Mouse (Mus musculus): ENCODE data around the gene Abhd17b.

Gene Abhd17b

DNA sequence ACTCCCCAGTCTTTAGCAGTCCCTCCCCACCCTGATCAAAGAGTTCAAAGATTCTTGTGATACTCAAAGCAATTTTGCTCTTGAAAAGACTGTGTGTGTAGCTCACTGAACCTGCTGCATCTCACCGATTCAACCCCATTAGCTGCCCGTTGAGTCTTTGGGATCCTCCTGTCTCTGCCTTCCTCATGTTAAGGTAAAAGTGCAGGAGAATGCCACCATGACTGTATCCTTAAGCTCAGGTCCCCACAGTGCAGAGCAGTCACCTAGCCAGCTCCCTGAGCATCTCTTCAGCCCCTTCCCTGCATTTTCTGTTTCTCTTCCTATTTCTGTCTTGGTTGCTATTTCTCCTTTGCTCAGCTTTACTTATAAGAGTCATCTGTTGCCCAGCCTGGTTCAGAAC, 80.2 kb downstream of the Abhd17b start:
- DNase-seq, result no peak

DNA sequence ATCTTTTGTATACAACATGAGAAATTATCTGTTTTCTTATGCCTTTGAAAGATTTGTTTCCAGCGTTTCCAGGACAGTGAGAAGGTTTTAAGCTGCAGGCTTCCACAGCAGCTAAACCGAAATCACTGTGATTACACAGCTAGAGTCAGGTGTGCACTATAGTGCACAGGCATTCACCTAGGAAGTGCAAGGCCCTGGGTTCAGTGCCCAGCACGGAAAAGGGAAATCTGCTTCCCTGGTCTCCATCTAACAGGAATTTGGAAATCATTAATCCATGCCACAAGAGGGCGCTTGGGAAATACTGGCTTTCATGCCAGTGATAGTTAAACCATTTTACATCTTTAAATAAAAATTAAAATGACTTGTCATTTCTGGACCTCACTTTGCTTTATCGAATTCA, 81.1 kb downstream of the Abhd17b start:
- DNase-seq, result peak; percentile 43
